Mouse (Mus musculus): ENCODE results near the gene N4bp2l2. TPM values are rescaled to one million over a fixed set of nuclear protein-coding genes. Genes with fewer than 3 reads are reported as not detected.
"Not testable (repeated sequence)": the region's sequence is repeated elsewhere in the genome, so short reads cannot be mapped to it uniquely, and the experiment has no call there.

The N4bp2l2 gene
- polyA plus RNA-seq, 1 experiment, result 9.4 TPM

GRCm38 (mm10) chr5:150643390-150643789 is 22.6 kb downstream of the N4bp2l2 start:
- DNase-seq (ENCODE audit: low read depth), result not testable (repeated sequence)

GRCm38 (mm10) chr5:150641440-150641839 is 24.5 kb downstream of the N4bp2l2 start:
- no peak for DNase-seq (ENCODE audit: low read depth)

GRCm38 (mm10) chr5:150629692-150630091 is 36.3 kb downstream of the N4bp2l2 start:
- DNase-seq (ENCODE audit: low read depth), result peak; percentile 57

GRCm38 (mm10) chr5:150629272-150629671 is 36.7 kb downstream of the N4bp2l2 start:
- DNase-seq (ENCODE audit: low read depth), result peak; percentile 55

GRCm38 (mm10) chr5:150625528-150625927 is 40.5 kb downstream of the N4bp2l2 start:
- DNase-seq (ENCODE audit: low read depth), result no peak

- DNase-seq (ENCODE audit: low read depth), result no peak
These were observed 43.2 kb downstream of the N4bp2l2 start for GRCm38 (mm10) chr5:150622792-150623191.

- no peak for DNase-seq (ENCODE audit: low read depth)
These were observed 44.4 kb downstream of the N4bp2l2 start for GRCm38 (mm10) chr5:150621592-150621991.

GRCm38 (mm10) chr5:150620588-150621135 is 45.3 kb downstream of the N4bp2l2 start:
- DNase-seq (ENCODE audit: low read depth), result no peak

- DNase-seq (ENCODE audit: low read depth), result no peak
These were observed 47.2 kb downstream of the N4bp2l2 start for GRCm38 (mm10) chr5:150618599-150619355.

- DNase-seq (ENCODE audit: low read depth), result no peak
These were observed 49.3 kb downstream of the N4bp2l2 start for GRCm38 (mm10) chr5:150616731-150617130.

- DNase-seq (ENCODE audit: low read depth), result no peak
These were observed 49.8 kb downstream of the N4bp2l2 start for GRCm38 (mm10) chr5:150616216-150616615.

- DNase-seq (ENCODE audit: low read depth), result no peak
These were observed 51.9 kb downstream of the N4bp2l2 start for GRCm38 (mm10) chr5:150614054-150614453.

- no peak for DNase-seq (ENCODE audit: low read depth)
These were observed 54.3 kb downstream of the N4bp2l2 start for GRCm38 (mm10) chr5:150611697-150612096.

- no peak for DNase-seq (ENCODE audit: low read depth)
These were observed 54.8 kb downstream of the N4bp2l2 start for GRCm38 (mm10) chr5:150611136-150611535.

GRCm38 (mm10) chr5:150607631-150608030 is 58.4 kb downstream of the N4bp2l2 start:
- DNase-seq (ENCODE audit: low read depth), result no peak

GRCm38 (mm10) chr5:150606131-150606530 is 59.9 kb downstream of the N4bp2l2 start:
- DNase-seq (ENCODE audit: low read depth), result no peak

GRCm38 (mm10) chr5:150601441-150602230 is 64.3 kb downstream of the N4bp2l2 start:
- no peak for DNase-seq (ENCODE audit: low read depth)

GRCm38 (mm10) chr5:150600554-150601440 is 65.2 kb downstream of the N4bp2l2 start:
- peak; percentile 56 for DNase-seq (ENCODE audit: low read depth)

GRCm38 (mm10) chr5:150599301-150600294 is 66.4 kb downstream of the N4bp2l2 start:
- peak; percentile 60 for DNase-seq (ENCODE audit: low read depth)

Measured in gonadal fat pad, adult 2 months (tissue).